Mouse (Mus musculus) heart, embryonic 11.5 days (tissue): Measurements from ENCODE around the gene Samd5. TPM values are rescaled to one million over a fixed set of nuclear protein-coding genes. Genes with fewer than 3 reads are reported as not detected.

Source experiments
- ATAC-seq: fragments of 200-750 bp; cut with Nextera tagmentation; replicated peaks from 2 replicates; pipeline ENCODE4 v1.8.0; 2017; ENCODE audit warnings: moderate library complexity; ENCODE audit not compliant: insufficient number of reproducible peaks, low FRiP score, low TSS enrichment
- H3K27ac ChIP-seq: fragments of 300-500 bp; sonication (generic); 2 replicates; pipeline ENCODE4 v1.5.1; 2014; ENCODE audit warnings: mild to moderate bottlenecking, low read depth, low read length
- H3K27me3 ChIP-seq: fragments of 300-500 bp; sonication (generic); 2 replicates; pipeline ENCODE4 v1.6.1; 2014; ENCODE audit warnings: mild to moderate bottlenecking, low read length, mixed read lengths; ENCODE audit not compliant: control insufficient read depth, insufficient read depth
- H3K36me3 ChIP-seq: fragments of 300-500 bp; sonication (generic); 2 replicates; pipeline ENCODE4 v1.6.1; 2014; ENCODE audit warnings: mild to moderate bottlenecking, low read length, moderate library complexity, mixed read lengths; ENCODE audit not compliant: control insufficient read depth, insufficient read depth
- H3K4me1 ChIP-seq: fragments of 300-500 bp; sonication (generic); 2 replicates; pipeline ENCODE4 v1.6.1; 2014; ENCODE audit warnings: low read length; ENCODE audit not compliant: control insufficient read depth, insufficient read depth
- H3K4me2 ChIP-seq: fragments of 300-500 bp; sonication (generic); 2 replicates; pipeline ENCODE4 v1.6.1; 2014; ENCODE audit warnings: mild to moderate bottlenecking, moderate library complexity
- H3K4me3 ChIP-seq: fragments of 300-500 bp; sonication (generic); 2 replicates; pipeline ENCODE4 v1.5.1; 2014; ENCODE audit warnings: low read depth, low read length
- H3K9ac ChIP-seq: fragments of 300-500 bp; sonication (generic); 2 replicates; pipeline ENCODE4 v1.6.1; 2014; ENCODE audit warnings: mild to moderate bottlenecking, low read depth, low read length, moderate library complexity
- H3K9me3 ChIP-seq: fragments of 300-500 bp; sonication (generic); replicated peaks from 2 replicates; pipeline ENCODE4 v1.6.1; 2016; ENCODE audit warnings: low read length; ENCODE audit not compliant: control insufficient read depth
- WGBS: fragments of 180-500 bp; shearing (Covaris S2); extraction: QIAGEN DNeasy Blood & Tissue Kit; methylation state at CpG from one replicate; pipeline ENCODE4 v1.1.7; 2014; ENCODE audit not compliant: insufficient replicate concordance; 5-methylcytosine and 5-hydroxymethylcytosine counted together
- polyA plus RNA-seq: library from polyadenylated mRNA; unstranded; fragments of >200 nt; fragmentation: Nextera tagmentation; extraction: Ambion mirVana; gene quantifications from 2 replicates; pipeline ENCODE4 v1.2.1, GENCODE M21; 2014

The Samd5 gene
- polyA plus RNA-seq, 1 experiment from 2014 or later, result 4.2 TPM

- Histone ChIP-seq H3K4me3 (no peak overlapping the region), H3K4me1 (no peaks in the 10 kb centered on the region), H3K27ac (no peak overlapping the region), H3K9me3 (no peaks in the 10 kb centered on the region), H3K4me2 (no peak overlapping the region), H3K36me3 (no peaks in the 10 kb centered on the region), H3K9ac (no peak overlapping the region), H3K27me3 (no peaks in the 10 kb centered on the region)
- WGBS, result 57% methylated on average over 16 of the region's 16 CpGs
- ATAC-seq, result no peak
These were observed 19.1 kb upstream of the Samd5 start for GRCm38 (mm10) chr10:9693990-9694699.

DNA sequence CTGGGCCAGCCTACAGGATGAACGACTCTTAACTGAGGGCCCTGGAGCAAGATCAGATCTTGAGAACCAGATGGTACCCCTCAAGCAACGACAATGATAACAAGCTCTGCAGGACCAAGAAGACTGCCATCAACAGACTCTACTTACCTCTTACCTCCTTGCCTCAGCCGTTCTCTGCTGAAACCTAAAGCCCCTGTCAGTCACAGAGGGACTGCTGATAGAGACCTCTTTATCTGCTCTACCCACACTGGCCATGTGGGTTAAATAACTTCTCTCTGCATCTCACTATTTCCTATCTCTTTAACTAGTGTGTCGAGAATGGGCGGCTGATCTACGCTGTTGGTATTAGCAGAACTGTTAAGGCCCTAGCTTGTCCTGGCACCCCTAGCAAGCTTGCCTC, 5.9 kb upstream of the Samd5 start:
- no peak for ATAC-seq
- H3K4me2 ChIP-seq, result no peak overlapping the region
- H3K27ac ChIP-seq, result no peak overlapping the region
- 50% methylated on average over 6 of the region's 6 CpGs for WGBS
- no peaks in the 10 kb centered on the region for H3K9me3 ChIP-seq
- 0 out of 2 replicates have a peak, but pooled peaks cover under 1% of the 10 kb centered on the region for H3K27me3 ChIP-seq
- no peaks in the 10 kb centered on the region for H3K36me3 ChIP-seq
- H3K4me3 ChIP-seq, result no peak overlapping the region
- H3K4me1 ChIP-seq, result 0 out of 2 replicates have a peak, but pooled peaks cover 3% of the 10 kb centered on the region
- no peak overlapping the region for H3K9ac ChIP-seq

GRCm38 (mm10) chr10:9679911-9680310, 4.9 kb upstream of the Samd5 start:
- H3K27ac ChIP-seq, result no peak overlapping the region
- no peak overlapping the region for H3K9ac ChIP-seq
- H3K27me3 ChIP-seq, result 0 out of 2 replicates have a peak, but pooled peaks cover 3% of the 10 kb centered on the region
- H3K4me1 ChIP-seq, result 0 out of 2 replicates have a peak, but pooled peaks cover 3% of the 10 kb centered on the region
- no peak overlapping the region for H3K4me2 ChIP-seq
- H3K36me3 ChIP-seq, result no peaks in the 10 kb centered on the region
- ATAC-seq, result no peak
- no peak overlapping the region for H3K4me3 ChIP-seq
- WGBS, result 65% methylated on average over 5 of the region's 5 CpGs
- H3K9me3 ChIP-seq, result no peaks in the 10 kb centered on the region

GRCm38 (mm10) chr10:9678071-9678470, 3.1 kb upstream of the Samd5 start:
- H3K4me3 ChIP-seq, result no peak overlapping the region
- WGBS, result 48% methylated on average over 5 of the region's 5 CpGs
- H3K9me3 ChIP-seq, result no peaks in the 10 kb centered on the region
- no peak overlapping the region for H3K9ac ChIP-seq
- no peaks in the 10 kb centered on the region for H3K36me3 ChIP-seq
- H3K4me1 ChIP-seq, result 0 out of 2 replicates have a peak, but pooled peaks cover 3% of the 10 kb centered on the region
- no peak overlapping the region for H3K4me2 ChIP-seq
- peaks cover 3% of the 10 kb centered on the region; the same call in 1 of the 2 replicates for H3K27me3 ChIP-seq
- H3K27ac ChIP-seq, result no peak overlapping the region
- ATAC-seq, result no peak

DNA sequence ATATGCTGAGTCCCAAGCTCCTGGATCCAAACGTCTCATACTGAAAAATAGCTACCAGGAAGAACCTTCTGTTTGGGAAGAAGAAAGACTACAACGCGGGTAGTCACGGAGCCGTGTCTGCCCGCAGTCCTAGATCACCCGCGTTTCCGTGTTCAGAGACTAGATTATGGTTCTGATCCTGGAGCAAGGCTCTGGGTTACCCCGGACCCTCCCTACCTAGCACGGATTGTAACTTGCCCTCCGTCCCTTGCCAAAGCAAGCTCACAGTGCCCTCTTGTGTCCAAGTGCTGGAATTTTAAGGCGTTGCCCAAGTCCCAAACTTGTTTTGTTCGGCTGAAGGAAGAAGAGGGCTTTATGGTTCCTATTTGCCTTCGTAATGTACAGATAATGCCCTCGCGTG, 1.9 kb upstream of the Samd5 start:
- no peaks in the 10 kb centered on the region for H3K36me3 ChIP-seq
- H3K27me3 ChIP-seq, result peaks cover 3% of the 10 kb centered on the region; the same call in 1 of the 2 replicates
- 0 out of 2 replicates have a peak, but pooled peaks cover 3% of the 10 kb centered on the region for H3K4me1 ChIP-seq
- H3K4me2 ChIP-seq, result peak overlapping the region; percentile 71
- H3K9me3 ChIP-seq, result no peaks in the 10 kb centered on the region
- no peak overlapping the region for H3K27ac ChIP-seq
- 2% methylated on average over 17 of the region's 17 CpGs for WGBS
- no peak for ATAC-seq
- no peak overlapping the region for H3K9ac ChIP-seq
- H3K4me3 ChIP-seq, result peak overlapping the region; percentile 23

DNA sequence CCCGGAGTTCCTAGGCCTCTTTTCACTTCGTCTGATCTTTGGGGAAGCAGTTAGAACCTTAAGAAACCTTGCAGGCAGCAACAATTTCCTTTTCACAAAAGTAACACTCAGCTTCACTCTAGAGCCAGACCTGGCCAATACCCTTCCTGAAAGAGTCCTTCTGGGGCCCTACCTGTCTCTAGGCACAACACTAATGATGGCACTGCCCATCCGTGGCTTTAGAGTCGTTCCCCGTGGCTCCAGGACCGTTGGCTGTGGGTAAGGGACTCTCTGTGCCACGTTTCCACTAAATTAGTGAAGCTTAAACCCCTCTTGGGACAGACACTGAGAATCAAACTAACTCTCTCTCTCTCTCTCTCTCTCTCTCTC, 1.4 kb upstream of the Samd5 start:
- H3K27ac ChIP-seq, result no peak overlapping the region
- H3K9me3 ChIP-seq, result no peaks in the 10 kb centered on the region
- peak overlapping the region; percentile 71 for H3K4me2 ChIP-seq
- H3K4me1 ChIP-seq, result 0 out of 2 replicates have a peak, but pooled peaks cover 3% of the 10 kb centered on the region
- H3K36me3 ChIP-seq, result no peaks in the 10 kb centered on the region
- H3K4me3 ChIP-seq, result peak overlapping the region; percentile 52; the same call in 1 of the 2 replicates
- WGBS, result 5% methylated on average over 7 of the region's 7 CpGs
- no peak overlapping the region for H3K9ac ChIP-seq
- H3K27me3 ChIP-seq, result peaks cover 3% of the 10 kb centered on the region; the same call in 1 of the 2 replicates
- ATAC-seq, result no peak

- no peaks in the 10 kb centered on the region for H3K36me3 ChIP-seq
- 0 out of 2 replicates have a peak, but pooled peaks cover 3% of the 10 kb centered on the region for H3K4me1 ChIP-seq
- peaks cover 3% of the 10 kb centered on the region; the same call in 1 of the 2 replicates for H3K27me3 ChIP-seq
- peak overlapping the region; percentile 68 for H3K9ac ChIP-seq
- H3K4me3 ChIP-seq, result peak overlapping the region; percentile 52
- peak overlapping the region; percentile 71 for H3K4me2 ChIP-seq
- H3K27ac ChIP-seq, result no peak overlapping the region
- no peak for ATAC-seq
- 3% methylated on average over 36 of the region's 36 CpGs for WGBS
- H3K9me3 ChIP-seq, result no peaks in the 10 kb centered on the region
These were observed 776 bp upstream of the Samd5 start for GRCm38 (mm10) chr10:9675550-9676417.

GRCm38 (mm10) chr10:9673276-9673675, 1.7 kb downstream of the Samd5 start:
- H3K9ac ChIP-seq, result no peak overlapping the region
- peak overlapping the region; percentile 71 for H3K4me2 ChIP-seq
- no peak for ATAC-seq
- H3K9me3 ChIP-seq, result no peaks in the 10 kb centered on the region
- peaks cover 3% of the 10 kb centered on the region; the same call in 1 of the 2 replicates for H3K27me3 ChIP-seq
- peak overlapping the region; percentile 52; the same call in 1 of the 2 replicates for H3K4me3 ChIP-seq
- no peaks in the 10 kb centered on the region for H3K36me3 ChIP-seq
- no peak overlapping the region for H3K27ac ChIP-seq
- 0 out of 2 replicates have a peak, but pooled peaks cover 3% of the 10 kb centered on the region for H3K4me1 ChIP-seq
